Mouse (Mus musculus): ENCODE data around the gene 1700019D03Rik.
"Not testable (repeated sequence)": the region's sequence is repeated elsewhere in the genome, so short reads cannot be mapped to it uniquely, and the experiment has no call there.

The 1700019D03Rik gene

DNA sequence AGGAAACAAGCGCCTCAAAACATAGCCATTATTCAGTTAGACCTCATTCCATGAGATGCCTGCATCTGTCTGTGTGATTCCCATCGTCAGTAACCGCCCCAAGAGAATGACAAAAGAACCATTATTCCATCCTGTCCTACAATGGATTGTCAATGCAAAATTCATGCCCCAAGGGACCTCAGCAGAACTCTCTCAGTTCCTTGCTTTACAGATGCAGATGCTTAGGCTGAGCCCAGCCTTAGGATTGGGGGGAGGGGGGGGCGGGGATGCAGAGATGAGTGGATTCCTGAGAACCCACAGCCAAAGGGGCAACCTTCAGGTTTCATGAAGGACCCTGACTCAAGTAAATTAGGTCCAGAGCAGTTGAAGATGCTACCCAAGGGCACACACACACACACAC, 66.4 kb downstream of the 1700019D03Rik start:
- DNase-seq = no peak

DNA sequence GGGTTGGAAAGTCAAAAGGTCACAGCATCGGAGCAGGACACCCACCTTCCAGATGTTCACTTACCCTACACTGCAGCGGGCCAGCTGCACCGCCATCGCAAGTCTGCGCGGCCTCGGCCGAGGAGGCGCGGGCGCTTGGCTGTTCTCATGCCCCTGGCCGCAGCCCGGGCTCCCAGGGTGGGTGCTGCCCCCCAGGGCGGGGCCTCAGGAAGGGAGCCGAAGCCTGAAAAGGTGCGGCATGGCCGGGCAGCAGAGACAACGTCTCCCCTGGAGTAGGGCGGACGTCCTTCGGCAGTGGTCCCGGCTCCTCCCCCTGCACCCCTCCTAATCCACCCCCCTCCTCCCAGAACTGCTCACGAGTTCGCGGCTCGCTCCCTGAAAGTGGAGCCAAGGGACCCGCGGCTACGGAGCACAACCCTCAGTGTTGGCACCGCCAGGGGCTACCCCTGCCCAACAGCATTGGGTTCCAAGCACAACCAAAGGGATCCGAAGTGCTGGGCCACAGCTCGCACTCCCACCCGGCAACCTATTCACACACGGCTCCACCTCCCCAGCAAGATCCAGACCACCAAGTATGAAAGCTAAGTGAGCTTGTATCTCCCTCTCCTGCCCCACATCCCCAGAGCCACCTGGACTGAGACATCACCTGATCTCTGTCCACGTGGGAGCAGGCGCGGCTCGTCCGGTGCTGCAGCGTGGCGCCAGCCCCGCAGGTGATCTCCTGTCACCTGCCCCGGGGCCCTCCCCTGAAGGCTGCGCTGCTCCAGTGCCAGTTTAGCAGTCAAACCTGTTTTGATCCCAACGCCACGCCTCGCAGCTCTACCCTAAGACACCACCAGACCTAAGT, 67.2 kb downstream of the 1700019D03Rik start:
- DNase-seq = peak; percentile 21

DNA sequence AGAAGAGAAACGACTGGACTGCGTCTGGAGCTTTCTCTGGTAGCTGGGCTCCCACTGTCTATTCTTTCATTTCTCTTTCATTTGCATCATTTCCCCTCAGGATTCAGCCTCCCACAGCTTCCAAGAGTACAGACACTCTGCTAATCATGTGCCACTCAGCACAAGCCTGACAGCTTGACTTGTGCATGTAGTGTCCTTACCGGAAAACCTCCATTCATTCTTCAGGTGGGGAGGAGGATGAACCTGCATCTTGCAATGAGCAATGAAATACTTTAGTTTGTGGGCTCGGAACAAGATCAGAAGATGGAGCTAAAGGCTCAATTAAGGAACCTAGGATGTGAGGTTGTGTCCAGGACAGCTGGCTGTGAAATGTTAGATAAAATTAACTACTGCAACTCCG, 67.8 kb downstream of the 1700019D03Rik start:
- no peak for DNase-seq

DNA sequence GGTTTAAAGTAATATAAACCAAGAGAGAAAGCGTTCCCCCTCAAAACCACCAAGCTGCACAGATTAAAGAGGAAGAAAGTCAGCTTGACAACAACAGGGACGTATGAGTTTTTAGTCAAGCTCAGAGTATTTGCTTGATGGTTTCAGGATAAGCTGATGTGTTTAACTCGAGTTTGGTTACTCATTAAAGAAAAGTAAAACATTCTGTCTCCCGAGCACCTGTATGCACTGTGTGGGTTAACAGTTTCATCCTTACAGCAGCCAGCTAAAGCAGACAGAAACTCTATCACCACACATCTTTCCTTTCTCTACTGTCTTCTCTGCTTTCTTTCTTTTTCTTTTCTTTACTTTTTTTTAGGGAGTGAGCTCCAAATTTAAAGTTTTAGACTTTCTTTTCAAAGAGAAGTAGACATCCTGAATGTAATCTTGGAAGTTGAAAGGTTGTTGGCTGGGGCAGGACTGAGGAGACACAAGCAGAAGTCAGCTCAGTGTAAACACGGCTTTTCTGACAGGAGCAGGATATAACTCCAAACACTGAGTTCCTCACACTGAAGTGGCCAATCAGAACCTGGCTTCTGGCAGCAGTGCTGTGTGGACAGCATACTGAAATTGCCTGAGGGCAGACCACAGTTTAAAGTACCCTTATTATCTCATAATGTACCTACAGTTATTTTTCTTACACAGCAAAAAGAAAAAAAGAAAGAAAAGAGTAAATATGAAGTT, 68.7 kb downstream of the 1700019D03Rik start:
- DNase-seq = no peak

DNA sequence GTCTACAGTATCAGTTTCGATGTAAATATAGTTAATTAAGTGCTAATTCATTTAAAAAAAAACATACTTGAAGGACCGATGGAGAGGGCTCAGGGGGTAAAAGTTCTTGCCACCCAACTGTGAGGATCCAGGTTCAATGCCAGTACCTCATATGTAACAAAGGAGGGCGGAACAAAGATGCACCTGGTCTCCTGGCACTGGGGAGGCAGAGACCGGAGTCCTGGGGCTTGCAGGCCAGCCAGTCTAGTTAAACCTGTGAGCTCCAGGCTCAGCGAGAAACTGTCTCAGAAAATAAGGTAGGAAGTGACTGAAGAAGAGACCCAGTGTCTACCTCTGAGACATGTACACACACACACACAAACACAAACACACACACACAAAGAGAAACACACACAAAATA, 72.1 kb downstream of the 1700019D03Rik start:
- no peak for DNase-seq

DNA sequence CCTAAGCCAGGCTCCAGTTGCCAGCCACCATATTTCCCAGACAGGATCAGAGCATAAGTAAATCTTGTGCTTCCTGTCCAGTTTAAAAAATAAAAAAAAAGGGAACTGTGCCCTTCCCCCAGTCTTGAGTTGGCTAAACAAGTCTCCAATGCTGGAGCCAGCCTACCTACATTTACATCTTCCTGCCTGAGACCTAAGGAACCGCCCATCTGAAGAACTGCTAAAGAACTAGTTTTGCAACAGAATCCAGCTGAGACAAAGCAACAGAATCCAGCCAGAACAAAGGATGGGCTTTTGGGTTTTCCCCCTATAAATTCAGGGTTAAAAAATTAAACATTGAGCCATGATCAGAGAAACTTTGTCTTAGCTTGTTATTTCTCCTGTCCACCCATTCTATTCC, 81.0 kb downstream of the 1700019D03Rik start:
- DNase-seq = no peak

DNA sequence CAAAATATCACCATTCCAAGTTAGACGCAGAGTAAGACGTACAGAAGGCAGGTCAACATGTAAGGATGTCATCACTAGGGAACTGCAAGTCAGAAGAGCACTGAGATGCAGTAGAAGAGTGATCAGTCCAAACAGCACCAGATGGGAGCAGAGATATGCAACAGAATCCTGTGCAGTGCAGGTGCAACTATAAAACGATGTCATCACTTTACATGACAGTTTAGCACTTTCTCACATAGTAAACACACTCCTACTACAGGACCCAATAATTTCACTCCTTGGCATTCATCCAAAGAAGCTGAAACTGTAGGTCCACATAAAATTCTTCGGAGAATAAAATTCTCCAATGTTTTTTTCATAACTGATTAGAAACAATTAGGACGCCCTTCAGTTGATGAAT, 85.5 kb downstream of the 1700019D03Rik start:
- DNase-seq = no peak

DNA sequence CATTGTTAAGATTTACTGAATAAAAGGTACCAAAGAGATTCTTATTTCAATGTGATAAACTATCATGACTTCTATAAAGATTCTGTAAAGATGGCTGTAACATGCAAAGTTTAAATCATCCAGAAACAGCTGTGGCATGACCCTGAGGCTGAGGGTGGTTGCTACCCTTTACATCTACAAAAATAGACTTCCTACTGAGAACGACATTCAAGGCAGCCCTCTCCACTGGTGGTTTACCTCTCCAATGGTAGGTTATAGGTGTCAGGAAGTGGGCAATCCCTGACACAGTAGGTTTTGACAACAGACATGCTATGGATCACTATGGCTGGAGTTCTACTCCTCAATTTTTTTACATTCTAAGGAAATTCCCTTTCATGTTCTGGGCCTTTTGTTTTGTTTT, 95.5 kb downstream of the 1700019D03Rik start:
- not testable (repeated sequence) for DNase-seq

DNA sequence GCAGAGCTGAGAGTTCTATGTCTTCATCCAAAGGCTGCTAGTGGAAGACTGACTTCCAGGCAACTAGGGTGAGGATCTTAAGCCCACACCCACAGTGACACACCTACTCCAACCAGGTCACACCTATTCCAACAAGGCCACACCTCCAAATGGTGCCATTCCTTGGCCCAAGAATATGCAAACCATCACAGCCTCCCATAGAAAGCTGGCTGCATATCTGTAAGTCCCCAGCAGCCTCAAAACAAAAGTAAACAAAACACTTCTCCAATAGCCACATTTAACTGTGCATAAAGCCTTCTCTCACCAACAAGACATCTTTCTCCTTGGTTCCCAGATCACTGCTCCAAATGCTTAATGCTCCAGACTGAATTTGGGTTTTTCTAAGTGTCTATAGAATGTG, 101.1 kb downstream of the 1700019D03Rik start:
- not testable (repeated sequence) for DNase-seq

DNA sequence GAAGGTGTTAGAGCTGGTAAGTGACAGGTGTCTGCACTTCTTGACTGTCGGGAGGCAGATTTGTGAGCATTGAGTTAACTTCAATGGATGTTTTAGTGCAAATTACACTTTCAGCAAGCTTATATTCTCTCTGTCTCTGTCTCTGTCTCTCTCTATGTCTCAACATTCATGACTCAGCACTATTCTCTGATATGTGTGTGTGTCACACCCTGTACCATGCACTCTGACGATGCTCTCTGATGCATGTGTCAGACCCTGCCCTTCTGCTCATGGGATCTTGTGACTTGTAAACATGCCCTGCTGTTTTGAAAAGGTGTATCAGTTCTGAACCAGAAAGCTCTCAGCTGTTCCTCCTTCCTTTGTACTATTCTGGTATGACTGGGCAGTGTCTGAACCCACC, 103.3 kb downstream of the 1700019D03Rik start:
- DNase-seq = no peak

DNA sequence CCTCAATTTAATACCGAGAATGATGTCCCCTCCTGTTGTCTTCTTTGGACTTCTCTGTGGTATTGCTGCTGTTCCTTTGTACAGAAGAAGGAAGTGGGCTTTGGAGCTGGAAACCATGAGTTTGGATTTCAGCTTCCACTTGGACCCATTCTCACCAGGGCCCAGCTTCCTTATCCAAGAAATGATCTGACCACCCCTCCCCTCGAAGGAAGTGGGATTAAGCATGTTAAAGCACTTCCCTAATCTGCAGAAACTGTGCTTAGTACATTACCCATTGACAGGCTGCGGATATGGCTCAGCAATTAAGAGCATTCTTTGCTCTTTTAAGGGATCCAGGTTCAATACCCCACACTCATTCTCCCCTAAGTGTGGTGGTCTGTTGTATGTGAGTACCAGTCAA, 110.2 kb downstream of the 1700019D03Rik start:
- DNase-seq = no peak

DNA sequence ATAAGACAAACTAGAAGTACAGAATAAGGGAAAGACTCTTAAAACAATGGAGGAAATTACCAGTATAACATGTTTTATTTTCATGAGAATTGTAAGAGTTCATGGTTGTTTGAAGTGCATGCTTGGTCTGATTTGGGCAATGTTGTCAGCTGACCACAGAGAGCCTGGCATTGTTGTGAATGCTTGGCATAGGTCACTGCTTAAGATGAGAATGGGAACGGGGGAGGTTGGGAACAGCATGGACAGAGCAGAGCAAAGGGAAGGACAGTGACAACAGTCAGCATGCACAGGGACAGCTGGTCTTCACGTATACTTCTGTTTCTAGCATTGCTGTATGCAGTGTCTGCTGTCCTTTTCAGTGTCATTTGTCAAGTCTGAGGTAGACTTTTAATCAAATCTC, 135.8 kb downstream of the 1700019D03Rik start:
- no peak for DNase-seq

All from lung, postnatal 14 days (tissue).